Mouse (Mus musculus) cerebellum, postnatal 36 days (tissue): ENCODE results near the gene Slc22a8.

Source experiments
- DNase-seq, 2 experiments: peaks; one replicate each; pipeline ENCODE4 v3.0.0; 2021 to 2022; ENCODE audit warnings: mixed read lengths in 2 of 2

Gene Slc22a8

GRCm38 (mm10) chr19:8599229-8599628 lies 8.2 kb downstream of the Slc22a8 start:
- DNase-seq: no peak

GRCm38 (mm10) chr19:8601922-8602321 lies 10.9 kb downstream of the Slc22a8 start:
- no peak for DNase-seq

- DNase-seq: no peak
Observed at GRCm38 (mm10) chr19:8602914-8603313, 11.9 kb downstream of the Slc22a8 start.

- DNase-seq: no peak
Observed at GRCm38 (mm10) chr19:8604536-8605240, 13.6 kb downstream of the Slc22a8 start.

GRCm38 (mm10) chr19:8605241-8605558 lies 14.1 kb downstream of the Slc22a8 start:
- no peak for DNase-seq

- no peak for DNase-seq
Observed at GRCm38 (mm10) chr19:8611358-8612123, 20.5 kb downstream of the Slc22a8 start.

GRCm38 (mm10) chr19:8613111-8613510 lies 22.1 kb downstream of the Slc22a8 start:
- DNase-seq: no peak

- DNase-seq: no peak
Observed at GRCm38 (mm10) chr19:8614343-8614742, 23.3 kb downstream of the Slc22a8 start.

- DNase-seq: no peak
Observed at GRCm38 (mm10) chr19:8616314-8616713, 25.3 kb downstream of the Slc22a8 start.

GRCm38 (mm10) chr19:8617904-8618303 lies 26.9 kb downstream of the Slc22a8 start, which contains the start of gene Slc22a6:
Gene Slc22a6, plus strand, starts transcription at chr19:8618039.
- DNase-seq: no peak

- DNase-seq: no peak
Observed at GRCm38 (mm10) chr19:8621098-8621497, 30.0 kb downstream of the Slc22a8 start.

GRCm38 (mm10) chr19:8630249-8630648 lies 39.2 kb downstream of the Slc22a8 start:
- DNase-seq: no peak

- DNase-seq: no peak
Observed at GRCm38 (mm10) chr19:8630826-8631225, 39.8 kb downstream of the Slc22a8 start.

- DNase-seq: no peak
Observed at GRCm38 (mm10) chr19:8632029-8632428, 41.0 kb downstream of the Slc22a8 start.

- no peak for DNase-seq
Observed at GRCm38 (mm10) chr19:8642086-8642485, 51.0 kb downstream of the Slc22a8 start.

GRCm38 (mm10) chr19:8646393-8646792 lies 55.3 kb downstream of the Slc22a8 start:
- no peak for DNase-seq

- DNase-seq: no peak
Observed at GRCm38 (mm10) chr19:8655833-8656232, 64.8 kb downstream of the Slc22a8 start.

GRCm38 (mm10) chr19:8656341-8656740 lies 65.3 kb downstream of the Slc22a8 start:
- DNase-seq: no peak
